Mouse (Mus musculus): ENCODE measurements around the gene Dydc2.
"Not testable (repeated sequence)": the region's sequence is repeated elsewhere in the genome, so short reads cannot be mapped to it uniquely, and the experiment has no call there.

The Dydc2 gene

DNA sequence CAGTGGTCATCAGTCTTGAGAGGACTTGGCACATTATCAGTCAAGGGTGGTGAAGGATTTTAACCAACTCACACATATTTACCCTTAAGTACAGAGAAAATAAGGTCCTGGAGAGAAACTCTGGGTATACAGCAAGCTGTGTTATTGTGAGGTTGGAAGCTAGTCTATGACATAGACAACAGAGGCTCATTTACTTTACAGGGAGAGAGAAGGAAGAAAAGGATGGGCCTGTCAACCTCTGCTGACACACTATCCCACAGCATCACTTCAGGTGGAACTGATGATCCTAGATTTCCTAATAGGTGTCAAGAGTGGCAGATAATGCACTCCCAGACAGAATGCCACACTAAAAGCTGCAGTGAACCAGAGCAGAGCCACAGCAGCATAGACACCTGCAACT, at the start of gene Dydc2:
Gene Dydc2, minus strand, starts transcription at position 101 of the 400 bp plus-strand sequence.
- no peak for DNase-seq (ENCODE audit: low spot score in 2 of 2)

DNA sequence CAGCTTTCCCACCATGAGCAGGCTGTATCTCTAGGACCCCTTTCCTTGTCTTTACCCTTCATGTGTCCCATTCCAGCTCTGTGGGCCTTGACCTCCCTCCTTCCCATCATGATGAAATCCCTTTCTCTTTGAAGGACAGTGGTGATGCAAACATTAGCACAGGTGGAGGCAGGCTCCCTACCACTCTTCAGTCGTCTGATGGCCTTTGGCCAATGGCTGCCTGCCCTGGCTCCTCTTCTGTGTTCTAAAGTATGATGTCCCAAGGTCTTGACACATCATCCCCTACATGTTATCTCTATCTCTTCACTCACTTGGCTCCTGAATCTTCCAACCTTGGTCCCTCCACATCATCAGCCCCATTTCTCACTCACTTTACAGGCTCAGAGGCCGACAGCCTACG, 47.3 kb upstream of the Dydc2 start:
- no peak for DNase-seq (ENCODE audit: low spot score in 2 of 2)

DNA sequence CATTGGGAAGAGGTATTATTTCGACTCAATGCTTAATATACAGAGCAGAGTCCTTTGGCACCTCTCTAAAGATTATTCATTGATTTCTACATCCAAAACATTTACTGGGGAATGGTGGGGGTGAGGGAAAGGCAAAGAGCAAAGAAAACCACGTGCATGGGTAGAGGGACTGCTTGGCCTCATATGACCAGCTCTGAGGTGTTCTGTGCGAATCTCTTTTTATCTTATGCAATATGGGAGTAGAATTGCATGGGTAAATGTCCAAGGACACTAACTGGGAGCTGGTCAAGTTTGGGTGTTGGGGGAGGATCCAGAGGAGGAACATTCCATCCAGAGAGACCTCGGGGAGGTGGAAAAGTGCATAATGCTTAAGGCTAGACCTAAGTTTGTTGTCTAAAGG, 43.9 kb upstream of the Dydc2 start:
- no peak for DNase-seq (ENCODE audit: low spot score in 2 of 2)

DNA sequence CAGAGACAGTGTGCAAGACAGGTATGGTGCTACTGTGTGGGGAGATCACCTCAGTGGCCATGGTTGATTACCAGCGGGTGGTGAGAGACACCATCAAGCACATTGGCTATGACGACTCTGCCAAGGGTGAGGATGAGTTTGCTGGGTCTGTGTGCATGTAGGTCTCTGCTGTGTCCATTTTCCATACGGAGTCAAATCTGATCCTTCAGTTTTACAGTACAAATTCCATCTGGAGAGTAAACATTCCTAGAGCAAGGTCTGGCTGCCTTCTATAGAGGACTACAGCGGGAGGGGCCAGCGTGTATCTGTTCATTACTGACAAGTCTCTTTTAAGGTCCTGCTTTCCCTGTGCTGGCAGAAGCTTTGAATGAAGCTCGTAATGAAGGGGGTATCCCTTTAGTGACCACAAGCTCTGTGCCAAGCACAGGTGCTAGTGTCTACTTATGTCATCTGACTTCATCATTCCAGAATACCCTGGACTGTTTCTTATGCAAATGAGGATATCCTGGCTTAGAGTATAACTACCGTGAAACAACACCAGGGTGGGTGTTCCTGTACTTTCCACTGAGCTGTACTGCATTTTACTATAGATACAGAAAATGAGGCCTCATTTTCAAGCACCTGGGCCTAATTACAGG, 42.1 kb upstream of the Dydc2 start:
- no peak for DNase-seq (ENCODE audit: low spot score in 2 of 2)

DNA sequence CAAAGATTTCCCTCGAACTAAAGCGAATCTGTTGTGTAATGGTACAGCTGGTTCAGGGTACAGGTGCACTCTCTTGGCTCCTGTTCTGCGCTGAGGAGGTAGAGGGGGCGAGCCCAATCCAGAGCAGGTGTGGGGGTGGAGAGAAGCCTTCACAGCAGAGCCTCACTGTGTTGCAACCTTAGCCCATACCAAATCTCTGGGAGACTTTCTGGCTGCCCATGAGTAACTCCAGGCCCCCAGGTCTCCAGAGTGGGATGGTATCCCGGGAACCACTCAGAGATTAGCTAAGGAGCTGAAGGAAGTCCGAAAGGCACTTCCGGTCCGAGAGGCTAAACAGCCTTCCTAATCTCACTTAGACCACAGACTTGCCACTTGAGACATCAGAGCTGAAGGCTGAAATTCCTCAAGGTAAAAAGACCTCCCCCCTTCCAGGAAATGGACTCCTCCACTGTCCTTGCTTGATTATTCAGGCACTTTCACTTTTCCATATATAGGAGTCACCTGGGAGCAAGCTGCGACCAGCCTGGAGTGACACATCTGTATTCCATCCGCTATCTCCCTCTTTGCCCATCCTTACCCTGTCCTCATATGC, 35.9 kb upstream of the Dydc2 start, which contains the start of gene Mat1a:
Gene Mat1a, plus strand, starts transcription at position 183 of the 592 bp plus-strand sequence.
- no peak for DNase-seq (ENCODE audit: low spot score in 2 of 2)

DNA sequence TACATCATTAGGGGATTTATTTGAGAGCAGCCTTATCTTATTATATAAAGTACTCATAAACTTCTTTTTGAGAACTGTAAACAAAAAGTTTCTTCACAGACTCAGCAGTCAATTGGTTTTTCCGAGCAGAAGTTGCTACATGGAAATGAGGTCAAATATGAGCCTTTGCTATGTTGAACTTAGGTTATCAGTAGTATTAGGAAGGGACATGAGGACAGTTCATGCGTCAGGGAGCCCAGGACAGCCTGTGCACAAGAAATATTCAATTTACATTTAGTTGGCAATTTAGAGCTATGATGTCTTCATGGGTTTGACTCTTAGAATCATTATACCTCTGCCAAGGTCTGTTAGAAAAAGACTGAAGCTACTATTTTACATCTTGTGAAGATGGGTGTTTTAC, 33.3 kb upstream of the Dydc2 start:
- DNase-seq (ENCODE audit: low spot score in 2 of 2), result no peak

DNA sequence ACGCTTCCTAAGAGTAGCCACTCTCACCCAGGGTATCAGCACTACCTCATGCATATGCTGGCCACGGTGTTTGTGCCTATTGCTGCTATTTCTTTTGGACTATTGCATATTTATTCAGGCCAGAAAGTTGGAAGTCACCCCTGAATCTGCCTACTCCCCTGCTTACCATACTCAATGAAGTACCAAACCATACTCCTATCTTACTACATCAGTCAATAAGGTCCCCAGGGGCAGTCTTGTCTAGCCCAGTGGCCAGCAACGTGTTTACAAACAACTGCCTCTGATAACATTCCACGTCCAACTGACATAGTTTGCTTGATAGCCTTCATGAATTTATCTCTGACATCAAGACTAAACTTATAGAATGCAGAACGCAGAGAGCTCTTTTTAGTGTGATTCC, 32.2 kb upstream of the Dydc2 start:
- DNase-seq (ENCODE audit: low spot score in 2 of 2), result no peak

DNA sequence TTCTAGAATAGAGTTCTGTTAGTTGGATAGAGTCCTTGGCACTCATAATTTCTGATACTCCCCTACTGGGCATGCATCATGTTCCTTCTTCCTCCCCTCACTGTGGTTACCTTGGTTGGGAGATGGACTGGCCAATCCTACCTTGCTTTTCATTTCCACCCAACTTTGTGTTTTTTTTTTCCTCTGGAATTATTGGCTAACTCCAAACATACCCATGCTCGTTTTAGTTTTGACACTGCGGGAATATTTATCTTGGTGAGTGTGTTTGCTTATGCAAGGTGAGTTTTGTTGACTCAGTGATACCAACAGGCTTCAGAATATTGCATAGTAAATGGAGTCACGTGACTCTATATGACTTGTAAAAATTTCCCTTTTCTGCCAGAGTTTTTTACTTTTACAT, 31.7 kb upstream of the Dydc2 start:
- no peak for DNase-seq (ENCODE audit: low spot score in 2 of 2)

DNA sequence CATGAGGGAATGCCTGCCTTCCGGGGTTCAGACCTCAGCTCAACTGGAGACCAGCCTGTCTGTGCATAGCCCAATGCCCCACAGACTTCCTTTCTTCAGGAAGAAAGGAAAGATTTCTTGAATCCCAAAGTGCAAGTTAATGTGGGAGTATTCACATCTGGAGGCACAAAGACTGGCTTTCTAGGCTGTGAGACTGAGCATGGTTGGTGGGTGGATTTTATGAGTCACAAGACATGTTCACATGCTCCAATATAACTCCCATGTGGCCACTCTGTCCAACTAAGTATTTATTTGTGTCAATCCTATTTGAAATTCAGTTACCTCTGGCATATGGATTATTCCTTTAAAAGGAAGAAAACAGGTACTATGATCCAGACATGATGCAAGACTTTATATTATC, 29.7 kb upstream of the Dydc2 start:
- no peak for DNase-seq (ENCODE audit: low spot score in 2 of 2)

DNA sequence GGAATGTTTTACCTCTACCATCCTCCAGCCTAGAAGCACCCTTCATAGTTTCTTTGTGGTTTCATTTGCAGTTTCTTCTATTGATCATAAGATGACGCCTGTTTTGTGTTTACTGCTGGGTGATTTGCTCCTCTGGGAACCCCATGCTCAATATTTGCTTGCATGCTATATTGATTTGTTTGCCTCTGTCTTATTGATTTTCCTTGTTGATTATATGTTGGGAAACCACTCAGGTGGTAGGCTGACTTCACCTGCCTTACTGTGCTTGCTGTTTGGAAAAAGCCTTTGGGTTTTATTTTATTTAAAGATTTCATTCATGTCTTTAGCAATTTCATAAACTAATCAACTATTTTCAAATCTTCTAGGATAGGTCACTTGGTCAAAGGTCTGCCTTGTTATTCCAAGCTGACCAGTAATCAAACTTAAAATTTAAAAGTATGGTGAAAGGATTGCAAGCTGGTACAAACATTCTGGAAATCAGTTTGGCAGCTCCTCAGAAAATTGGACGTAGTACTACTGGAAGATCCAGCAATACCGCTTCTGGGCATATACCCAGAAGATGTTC, 27.4 kb upstream of the Dydc2 start:
- no peak for DNase-seq (ENCODE audit: low spot score in 2 of 2)

DNA sequence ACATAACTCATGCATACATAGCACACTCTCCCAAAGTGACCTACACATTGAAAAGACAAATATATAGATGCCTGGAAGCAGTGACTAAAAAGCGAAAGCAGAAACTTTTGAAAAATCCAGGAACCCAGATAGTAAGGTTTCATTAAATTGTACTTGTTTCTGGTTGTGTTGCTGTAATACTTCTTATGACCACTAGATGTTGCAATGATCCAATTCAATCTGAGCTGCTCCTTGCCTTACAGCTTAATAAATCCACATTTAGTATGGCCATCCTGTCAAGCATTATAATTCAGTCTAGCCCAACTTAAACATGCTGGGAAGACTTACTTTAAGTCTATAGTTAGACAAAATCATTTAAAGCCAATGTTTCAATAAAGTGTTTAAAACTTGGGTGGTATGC, 25.1 kb upstream of the Dydc2 start:
- DNase-seq (ENCODE audit: low spot score in 2 of 2), result no peak

DNA sequence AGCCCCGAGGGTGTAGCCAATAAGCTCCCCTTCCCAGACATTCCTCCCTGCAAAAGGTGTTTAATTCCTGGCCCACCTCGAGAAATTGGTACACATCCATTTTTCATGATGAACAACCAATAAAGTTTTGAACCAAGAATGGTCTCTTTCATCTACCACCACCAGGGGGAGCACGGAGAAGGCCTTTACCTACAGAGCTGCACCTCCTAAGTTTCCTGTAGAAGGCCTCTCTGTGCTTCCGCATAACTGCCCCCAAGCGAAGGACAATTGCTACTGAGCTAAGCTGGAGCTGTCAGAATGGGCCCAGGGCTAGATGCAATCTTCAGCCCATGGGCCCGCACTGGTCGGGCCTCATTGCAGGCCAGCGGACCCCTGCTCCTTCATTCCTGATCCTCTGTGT, 21.8 kb upstream of the Dydc2 start:
- DNase-seq (ENCODE audit: low spot score in 2 of 2), result no peak

DNA sequence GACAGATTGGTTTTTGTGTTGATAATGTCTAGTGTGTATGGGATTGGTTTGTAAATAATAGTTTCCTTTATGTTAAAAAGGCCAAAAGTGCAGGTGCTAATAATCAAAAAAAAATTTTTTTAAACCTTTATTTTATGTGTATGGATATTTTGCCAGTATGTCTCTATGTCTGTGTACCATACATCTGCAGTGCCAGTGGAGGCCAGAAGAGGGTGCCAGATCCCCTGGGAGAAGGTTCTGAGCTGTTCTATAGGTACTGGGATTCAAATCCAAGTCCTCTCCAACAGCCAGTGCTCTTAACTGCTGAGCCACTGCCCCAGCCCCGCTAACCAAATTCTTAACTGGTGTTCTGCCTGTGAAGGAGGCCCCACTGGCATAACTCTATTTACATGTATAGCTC, 18.5 kb upstream of the Dydc2 start:
- no peak for DNase-seq (ENCODE audit: low spot score in 2 of 2)

DNA sequence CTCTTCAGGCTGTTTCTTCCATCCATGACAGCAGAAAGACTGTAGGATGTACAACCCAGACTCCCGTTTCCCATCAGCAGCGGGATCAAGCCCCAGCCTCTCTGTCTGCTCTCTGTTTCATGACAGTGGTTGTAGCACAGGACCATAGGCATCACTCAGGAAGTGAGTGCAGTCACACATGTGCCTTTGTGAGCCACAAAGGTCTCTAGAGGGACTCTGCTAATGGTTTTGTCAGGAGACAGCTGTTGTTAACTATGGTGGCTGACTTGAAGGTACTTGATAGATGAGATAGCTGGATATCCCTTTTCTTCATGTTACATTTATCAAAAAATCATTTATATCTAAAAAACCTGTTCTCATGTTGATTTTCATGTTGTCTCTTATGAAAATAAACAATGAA, 13.4 kb upstream of the Dydc2 start:
- DNase-seq (ENCODE audit: low spot score in 2 of 2), result no peak

DNA sequence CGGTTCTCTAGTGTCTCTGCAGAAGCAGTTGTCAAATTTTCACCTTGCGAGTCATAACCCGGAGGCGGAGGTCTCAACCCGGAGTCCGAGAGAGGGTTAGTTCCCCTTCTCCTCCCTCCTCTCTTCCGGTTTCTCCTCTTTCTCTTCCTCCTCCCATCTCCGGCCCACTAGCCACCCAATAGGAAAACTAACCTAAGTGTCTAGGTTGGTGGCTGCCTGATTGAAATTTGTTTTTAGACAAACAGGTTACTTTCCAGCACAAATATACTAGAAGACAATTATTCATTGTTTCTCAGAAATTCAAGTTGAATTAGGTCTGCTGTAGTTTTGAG, 3.9 kb upstream of the Dydc2 start:
- no peak for DNase-seq (ENCODE audit: low spot score in 2 of 2)

DNA sequence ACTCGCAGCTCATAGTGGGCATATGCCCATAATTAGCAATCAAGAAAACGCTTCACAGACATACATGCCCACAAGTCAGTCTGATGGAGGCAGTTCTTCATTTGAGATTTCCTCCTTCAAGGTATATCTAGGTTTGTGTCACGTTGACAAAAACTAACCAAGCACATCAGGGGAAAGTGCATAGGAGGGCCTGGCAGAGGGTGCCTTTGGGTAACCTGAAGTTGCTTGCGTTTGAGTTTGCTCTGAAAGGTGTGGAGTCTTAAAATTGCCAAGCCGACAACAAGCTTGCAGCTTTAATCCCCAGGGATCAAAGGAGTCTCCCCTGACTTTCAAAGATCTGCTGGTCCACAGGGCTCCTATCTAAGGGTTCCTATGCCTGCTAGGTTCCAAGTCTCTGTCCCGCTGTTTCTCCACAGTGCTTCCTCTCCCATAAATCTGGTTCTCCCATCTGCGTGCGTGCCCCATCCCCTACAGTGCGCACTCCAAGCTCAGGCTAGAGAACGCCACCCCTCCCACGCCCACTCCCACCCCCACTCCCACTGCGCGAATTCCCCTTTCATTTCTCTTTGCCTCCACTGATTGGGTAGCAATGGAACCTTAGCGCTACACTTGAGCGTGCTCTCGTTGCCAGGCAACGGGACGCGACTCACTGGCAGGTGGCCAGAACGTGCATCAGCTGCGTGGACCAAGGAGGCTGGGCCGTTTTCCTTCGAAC, 3.4 kb upstream of the Dydc2 start, which contains the start of gene Dydc1:
Gene Dydc1, plus strand, starts transcription at position 683 of the 715 bp plus-strand sequence.
- DNase-seq (ENCODE audit: low spot score in 2 of 2), result peak; percentile 53 to 84

DNA sequence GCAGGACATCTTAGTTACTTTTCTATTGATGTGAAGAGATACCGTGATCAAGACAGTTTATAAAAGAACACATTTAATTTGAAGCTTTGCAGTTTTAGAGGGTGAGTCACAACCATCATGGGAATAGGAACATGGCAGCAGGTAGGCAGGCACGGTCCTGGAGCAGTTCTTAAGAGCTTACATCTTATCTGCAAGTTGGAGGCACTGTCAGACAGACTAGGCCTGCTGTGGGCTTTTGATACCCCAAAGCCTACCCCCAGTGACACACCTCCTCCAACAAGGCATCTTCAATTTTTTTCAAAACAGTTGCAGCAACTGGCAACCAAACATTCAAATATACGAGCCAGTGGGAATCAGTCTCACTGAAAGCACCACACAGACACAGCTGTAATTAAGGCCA, 1.3 kb upstream of the Dydc2 start:
- no peak for DNase-seq (ENCODE audit: low spot score in 2 of 2)

DNA sequence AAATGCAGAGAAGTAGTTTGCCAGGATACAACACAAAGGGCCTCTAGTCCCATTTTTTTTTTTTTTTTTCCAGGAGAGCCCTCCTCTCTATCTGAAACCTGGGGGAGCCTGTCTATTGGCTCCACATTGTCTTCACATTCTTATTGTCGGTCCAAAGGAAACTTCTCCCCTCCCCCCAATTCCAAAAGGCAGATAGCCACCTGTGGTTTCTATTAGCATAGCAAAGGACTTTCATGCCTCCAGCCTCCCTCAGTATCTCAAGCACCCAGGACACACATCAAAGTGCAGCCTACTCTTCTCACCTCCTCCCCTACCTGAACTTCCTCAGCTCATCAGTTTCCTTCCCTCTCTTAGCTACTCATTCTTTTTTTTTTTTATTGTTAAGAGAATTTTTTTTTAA, 2.6 kb downstream of the Dydc2 start:
- DNase-seq (ENCODE audit: low spot score in 2 of 2), result no peak

DNA sequence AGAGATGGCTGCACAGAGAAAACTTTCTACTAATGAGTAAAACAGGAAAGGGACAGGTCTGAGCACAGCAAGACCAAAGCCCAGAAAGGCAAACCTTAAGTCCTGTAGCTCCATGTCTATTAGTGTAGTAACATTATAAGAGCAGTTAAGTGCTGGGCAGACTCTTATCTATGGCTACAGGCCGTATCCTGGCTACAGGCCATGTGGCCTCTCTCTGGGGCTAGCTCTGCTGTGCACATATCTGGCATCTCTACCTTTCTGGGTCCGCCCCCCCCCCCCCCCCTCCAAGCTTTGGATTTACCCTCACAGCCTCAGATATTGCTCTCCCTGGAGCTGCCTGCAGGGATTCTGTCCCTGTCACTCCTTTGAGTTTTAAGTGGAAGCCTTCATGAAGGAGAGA, 3.8 kb downstream of the Dydc2 start:
- DNase-seq (ENCODE audit: low spot score in 2 of 2), result no peak

DNA sequence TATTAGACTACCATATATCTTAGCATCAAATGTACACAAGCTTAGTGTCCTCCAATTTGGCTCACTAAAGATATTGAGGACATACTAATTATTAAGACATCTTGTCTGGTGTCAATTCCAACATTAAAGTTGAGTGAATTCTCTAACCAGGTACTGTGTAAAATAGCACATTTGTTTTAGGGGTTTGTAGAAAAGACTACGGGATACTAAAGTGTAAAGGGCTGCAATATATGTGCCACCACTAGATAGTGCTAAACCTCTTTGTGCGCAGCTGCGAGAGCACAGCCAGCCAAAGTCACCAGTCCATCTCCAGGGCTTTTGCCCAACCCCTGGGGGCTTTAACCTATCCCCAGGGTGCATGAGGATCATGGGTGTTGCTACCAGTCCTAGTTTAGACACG, 15.8 kb downstream of the Dydc2 start:
- DNase-seq (ENCODE audit: low spot score in 2 of 2), result not testable (repeated sequence)

DNA sequence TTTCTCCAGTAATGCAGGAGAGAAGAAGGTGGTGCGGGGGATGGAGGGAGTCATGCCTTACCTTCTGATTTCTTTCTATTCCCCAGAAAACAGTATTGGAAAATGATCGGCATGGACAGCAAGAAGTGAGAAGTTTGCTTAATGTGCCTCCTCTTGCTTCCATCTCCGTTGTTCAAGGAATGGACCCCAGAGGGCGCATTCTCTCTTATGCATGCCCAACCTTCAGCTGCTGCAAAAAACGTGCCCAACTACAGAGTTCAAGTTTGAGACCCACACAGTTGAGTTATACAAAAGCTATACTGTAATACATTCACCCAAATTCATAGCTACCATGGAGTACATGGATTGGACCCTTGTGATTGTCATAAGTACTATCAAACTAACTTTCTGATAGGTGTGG, 16.5 kb downstream of the Dydc2 start:
- DNase-seq (ENCODE audit: low spot score in 2 of 2), result no peak

DNA sequence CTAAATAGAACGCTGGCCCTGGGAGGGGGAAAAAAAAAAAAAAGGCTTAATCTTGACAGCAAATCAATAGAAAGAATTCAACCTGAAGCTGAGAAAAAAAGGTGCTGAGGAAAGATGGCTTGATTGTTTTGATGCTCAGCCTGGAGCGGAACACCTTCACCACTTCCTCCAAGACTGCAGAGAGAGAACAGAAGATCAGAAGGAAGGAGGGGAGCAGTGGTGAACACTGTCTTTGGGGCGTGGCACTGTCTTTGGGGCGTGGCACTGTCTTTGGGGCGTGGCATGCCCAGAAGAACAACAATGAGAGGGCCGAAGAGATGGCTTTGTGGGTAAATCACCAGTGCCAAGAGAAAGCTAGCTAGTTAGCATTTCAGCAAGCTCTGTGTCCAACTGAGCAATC, 18.5 kb downstream of the Dydc2 start:
- DNase-seq (ENCODE audit: low spot score in 2 of 2), result no peak

DNA sequence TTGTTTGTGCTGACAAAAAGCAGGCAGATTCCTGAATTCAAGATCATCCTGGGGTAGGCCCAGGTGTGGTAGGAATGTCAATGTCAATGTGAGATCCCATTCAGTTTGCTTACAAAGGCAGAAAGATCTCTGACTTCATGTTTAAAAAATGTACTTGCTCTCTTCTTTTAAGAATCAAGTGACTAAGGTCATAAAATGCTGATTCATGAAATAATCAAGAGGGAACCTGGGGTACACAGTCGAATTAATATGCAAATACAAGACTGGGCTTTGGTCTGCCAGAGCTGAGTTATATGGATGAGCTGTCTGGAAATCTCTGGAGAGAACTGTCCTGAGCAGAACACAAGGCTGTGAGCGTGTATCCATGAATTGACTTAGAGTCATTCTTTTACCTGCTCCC, 21.6 kb downstream of the Dydc2 start:
- DNase-seq (ENCODE audit: low spot score in 2 of 2), result no peak
